Mouse (Mus musculus): ENCODE data around the gene Tnfrsf13b.

- no peak for TF ChIP-seq CTCF (IDR thresholded peaks at IDR 0.05; ENCODE audit: low read depth, low read length)
- TF ChIP-seq TAL1 (conservative IDR thresholded peaks at IDR 0.05; ENCODE audit: low read depth, low read length): no peak
These were observed 37.8 kb downstream of the Tnfrsf13b start for GRCm38 (mm10) chr11:61164366-61164765.
